Mouse (Mus musculus) kidney, postnatal 0 days (tissue): ENCODE measurements around the gene Sit1. TPM values are rescaled to one million over a fixed set of nuclear protein-coding genes. Genes with fewer than 3 reads are reported as not detected.

Experiments
- ATAC-seq: fragments of 200-750 bp; cut with Nextera tagmentation; replicated peaks from 2 replicates; pipeline ENCODE4 v1.8.0; 2017; ENCODE audit warnings: low read depth, moderate number of reproducible peaks, moderate TSS enrichment, moderate library complexity; ENCODE audit not compliant: low FRiP score
- DNase-seq: peaks from one replicate; pipeline ENCODE4 v3.0.0-alpha.2; 2016; ENCODE audit warnings: low spot score
- H3K27ac ChIP-seq: fragments of 300-500 bp; sonication (generic); 2 replicates; pipeline ENCODE4 v1.5.1; 2014; ENCODE audit warnings: mild to moderate bottlenecking
- H3K27me3 ChIP-seq: fragments of 300-500 bp; sonication (generic); 2 replicates; pipeline ENCODE4 v1.6.1; 2014; ENCODE audit warnings: low read length, mixed read lengths; ENCODE audit not compliant: insufficient read depth
- H3K36me3 ChIP-seq: fragments of 300-500 bp; sonication (generic); 2 replicates; pipeline ENCODE4 v1.6.1; 2014; ENCODE audit warnings: low read length, mixed read lengths; ENCODE audit not compliant: insufficient read depth
- H3K4me1 ChIP-seq: fragments of 300-500 bp; sonication (generic); replicated peaks from 2 replicates; pipeline ENCODE4 v1.6.1; 2014; ENCODE audit warnings: antibody characterized with exemption, low read length, mixed read lengths; ENCODE audit not compliant: insufficient read depth
- H3K4me2 ChIP-seq: fragments of 300-500 bp; sonication (generic); 2 replicates; pipeline ENCODE4 v1.6.1; 2014; ENCODE audit warnings: mild to moderate bottlenecking, low read length, moderate library complexity, mixed read lengths
- H3K4me3 ChIP-seq: fragments of 300-500 bp; sonication (generic); replicated peaks from 2 replicates; pipeline ENCODE4 v1.5.1; 2014; ENCODE audit warnings: low read depth, low read length
- H3K9ac ChIP-seq: fragments of 300-500 bp; sonication (generic); 2 replicates; pipeline ENCODE4 v1.6.1; 2014; ENCODE audit warnings: low read depth, low read length
- H3K9me3 ChIP-seq: fragments of 300-500 bp; sonication (generic); replicated peaks from 2 replicates; pipeline ENCODE4 v1.6.1; 2016; ENCODE audit warnings: low read length, inconsistent platforms, mixed read lengths
- CTCF ChIP-seq: IDR thresholded peaks from 2 replicates; pipeline ENCODE4 v1.5.1; 2016; ENCODE audit warnings: antibody characterized with exemption, low read depth, mild to moderate bottlenecking, moderate library complexity
- WGBS: fragments of 180-500 bp; shearing (Covaris S2); extraction: QIAGEN DNeasy Blood & Tissue Kit; methylation state at CpG from one replicate; pipeline ENCODE4 v1.1.7; 2014; 5-methylcytosine and 5-hydroxymethylcytosine counted together
- polyA plus RNA-seq: library from polyadenylated mRNA; unstranded; fragments of >200 nt; fragmentation: Nextera tagmentation; extraction: Ambion mirVana; gene quantifications from 2 replicates; pipeline ENCODE4 v1.2.1, GENCODE M21; 2015

Sit1 gene
- not detected in 2 replicates for polyA plus RNA-seq

DNA sequence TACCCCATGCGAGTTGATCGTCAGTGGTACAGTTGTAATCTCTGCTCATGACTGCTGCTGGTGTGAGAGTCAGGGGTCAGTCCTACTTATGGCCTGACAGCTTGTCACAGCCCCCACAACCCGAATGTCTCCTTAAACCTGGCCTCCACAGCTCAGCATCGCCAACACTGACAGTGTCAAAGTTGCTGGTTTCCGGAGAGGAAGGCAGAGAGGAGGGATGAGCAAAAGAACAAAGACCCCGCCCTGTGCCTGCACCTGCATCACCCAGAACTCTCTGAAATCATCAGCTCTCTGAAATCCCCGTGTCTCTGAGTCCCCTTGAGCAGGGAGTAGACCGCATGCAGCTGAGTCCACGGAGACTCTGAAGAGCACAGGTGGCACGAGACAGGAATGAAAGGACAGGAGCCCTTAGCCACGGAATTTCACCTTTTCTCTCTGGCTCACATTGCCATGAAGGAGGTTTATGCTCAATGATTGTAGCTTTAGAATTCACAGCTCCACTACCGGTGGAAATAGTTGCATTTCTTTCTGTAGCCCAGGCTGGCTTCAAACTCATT is at the start of gene Sit1:
Sit1 (minus strand) TSS at position 200 of the 557 bp plus-strand sequence.
- 66% methylated on average over 12 of the region's 12 CpGs for WGBS
- H3K4me2 ChIP-seq, result no peak within 1 kb of the TSS
- H3K4me3 ChIP-seq, result no peak within 1 kb of the TSS
- H3K27ac ChIP-seq, result no peak within 1 kb of the TSS
- H3K9ac ChIP-seq, result no peak within 1 kb of the TSS
- H3K4me1 ChIP-seq, result no peaks in the 10 kb centered on the region
- no peaks in the 10 kb centered on the region for H3K27me3 ChIP-seq
- no peak for TF ChIP-seq CTCF
- ATAC-seq (no peak), DNase-seq (no peak)
- H3K36me3 ChIP-seq, result no peaks in the 10 kb centered on the region
- no peaks in the 10 kb centered on the region for H3K9me3 ChIP-seq

DNA sequence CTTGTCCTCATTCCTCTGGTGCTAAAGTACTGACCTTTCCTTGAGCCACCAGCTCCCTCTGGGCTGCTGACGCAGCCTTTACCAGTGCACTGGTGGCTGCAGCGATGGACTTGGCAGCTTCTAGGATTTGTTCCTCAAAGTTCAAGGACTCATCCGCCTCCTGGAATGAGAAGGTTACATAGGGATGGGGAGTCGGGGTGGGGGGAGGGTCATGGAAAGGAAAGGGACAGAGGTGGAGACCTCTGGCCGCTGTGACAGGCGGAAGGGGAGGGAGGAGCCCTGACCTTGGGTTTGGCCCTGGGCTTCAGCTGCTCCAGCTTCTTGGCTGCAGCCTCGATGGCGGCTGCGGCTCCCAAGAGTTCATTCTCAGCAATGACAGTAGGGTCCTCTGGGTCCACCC is 49.7 kb upstream of the Sit1 start:
- Histone ChIP-seq H3K4me3 (no peak overlapping the region), H3K9me3 (no peaks in the 10 kb centered on the region), H3K27ac (no peak overlapping the region), H3K4me2 (no peak overlapping the region), H3K36me3 (peaks cover 73% of the 10 kb centered on the region), H3K9ac (no peak overlapping the region), H3K27me3 (no peaks in the 10 kb centered on the region), H3K4me1 (no peaks in the 10 kb centered on the region)
- no peak for TF ChIP-seq CTCF
- 65% methylated on average over 9 of the region's 9 CpGs for WGBS
- no peak for DNase-seq
- no peak for ATAC-seq

- Histone ChIP-seq H3K9ac (no peak overlapping the region), H3K27me3 (no peaks in the 10 kb centered on the region), H3K4me1 (no peaks in the 10 kb centered on the region), H3K27ac (no peak overlapping the region), H3K4me3 (no peak overlapping the region), H3K4me2 (no peak overlapping the region), H3K9me3 (no peaks in the 10 kb centered on the region), H3K36me3 (peaks cover 47% of the 10 kb centered on the region)
- peak; percentile 89 for TF ChIP-seq CTCF
- DNase-seq (peak; percentile 95), ATAC-seq (no peak)
- WGBS, result 17% methylated on average over 7 of the region's 7 CpGs
Observed at GRCm38 (mm10) chr4:43530581-43530980, 47.0 kb upstream of the Sit1 start.

- WGBS, result 30% methylated on average over 8 of the region's 8 CpGs
- Histone ChIP-seq H3K36me3 (peaks cover 42% of the 10 kb centered on the region), H3K27ac (no peak overlapping the region), H3K4me3 (no peak overlapping the region), H3K9me3 (no peaks in the 10 kb centered on the region), H3K4me2 (no peak overlapping the region), H3K27me3 (no peaks in the 10 kb centered on the region), H3K4me1 (no peaks in the 10 kb centered on the region), H3K9ac (no peak overlapping the region)
- DNase-seq, result peak; percentile 42
- TF ChIP-seq CTCF, result no peak
- no peak for ATAC-seq
Observed at GRCm38 (mm10) chr4:43530081-43530501, 46.6 kb upstream of the Sit1 start.

GRCm38 (mm10) chr4:43528487-43528886 is 45.0 kb upstream of the Sit1 start:
- no peak for ATAC-seq
- H3K27ac ChIP-seq, result no peak overlapping the region

GRCm38 (mm10) chr4:43527880-43528279 is 44.3 kb upstream of the Sit1 start:
- ATAC-seq, result no peak
- Histone ChIP-seq H3K4me1 (peaks cover 9% of the 10 kb centered on the region; the same call in 1 of the 2 replicates), H3K9me3 (no peaks in the 10 kb centered on the region), H3K4me3 (no peak overlapping the region), H3K9ac (no peak overlapping the region), H3K27me3 (no peaks in the 10 kb centered on the region), H3K4me2 (no peak overlapping the region), H3K36me3 (peaks cover 22% of the 10 kb centered on the region), H3K27ac (no peak overlapping the region)
- 65% methylated on average over 5 of the region's 5 CpGs for WGBS
- DNase-seq, result no peak
- peak; percentile 54; the same call in 1 of the 2 replicates for TF ChIP-seq CTCF

More at GRCm38 (mm10) chr4:43528487-43528886, 45.0 kb upstream of the Sit1 start:
- no peaks in the 10 kb centered on the region for H3K9me3 ChIP-seq
- H3K9ac ChIP-seq, result no peak overlapping the region
- H3K27me3 ChIP-seq, result no peaks in the 10 kb centered on the region
- peaks cover 9% of the 10 kb centered on the region; the same call in 1 of the 2 replicates for H3K4me1 ChIP-seq
- H3K4me2 ChIP-seq, result no peak overlapping the region
- no peak for DNase-seq
- WGBS, result 85% methylated on average over 9 of the region's 9 CpGs
- peak; percentile 51 for TF ChIP-seq CTCF
- H3K4me3 ChIP-seq, result no peak overlapping the region
- peaks cover 28% of the 10 kb centered on the region for H3K36me3 ChIP-seq
